Mouse (Mus musculus): Measurements from ENCODE around the gene Iqgap2. TPM values are rescaled to one million over a fixed set of nuclear protein-coding genes. Genes with fewer than 3 reads are reported as not detected.
A peak's percentile ranks its signal among the peaks of the same experiment; 100 is the strongest.

Iqgap2 gene
- polyA plus RNA-seq, 1 experiment from 2014 or later: 3.8 TPM

DNA sequence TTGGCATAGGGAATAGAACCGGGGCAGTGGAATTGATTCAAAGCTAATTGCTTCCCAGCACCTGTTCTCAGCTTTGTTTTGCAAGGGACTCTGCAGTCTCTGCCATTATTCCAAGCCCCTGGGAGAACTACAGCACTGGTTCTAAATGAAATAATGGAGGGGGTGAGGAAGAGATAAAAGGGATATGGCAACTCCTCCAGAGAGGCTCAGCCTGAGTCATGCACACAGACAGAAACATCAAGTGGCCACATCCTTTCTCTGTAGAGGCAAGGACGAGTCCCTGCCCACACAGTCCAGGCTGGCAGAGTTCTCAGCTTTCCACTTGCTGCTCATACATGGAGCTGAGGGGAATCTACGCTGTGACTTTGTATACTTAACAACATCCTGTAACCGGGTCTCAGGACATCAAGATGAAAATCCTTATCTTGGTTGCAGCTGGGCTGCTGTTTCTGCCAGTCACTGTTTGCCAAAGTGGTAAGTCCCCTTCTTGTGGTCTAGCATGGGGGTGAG, 195.0 kb downstream of the Iqgap2 start, which contains the start of gene F2rl2:
F2rl2 (plus strand) TSS at position 200 of the 510 bp plus-strand sequence.
- WGBS: 55% methylated on average over 4 of the region's 4 CpGs

DNA sequence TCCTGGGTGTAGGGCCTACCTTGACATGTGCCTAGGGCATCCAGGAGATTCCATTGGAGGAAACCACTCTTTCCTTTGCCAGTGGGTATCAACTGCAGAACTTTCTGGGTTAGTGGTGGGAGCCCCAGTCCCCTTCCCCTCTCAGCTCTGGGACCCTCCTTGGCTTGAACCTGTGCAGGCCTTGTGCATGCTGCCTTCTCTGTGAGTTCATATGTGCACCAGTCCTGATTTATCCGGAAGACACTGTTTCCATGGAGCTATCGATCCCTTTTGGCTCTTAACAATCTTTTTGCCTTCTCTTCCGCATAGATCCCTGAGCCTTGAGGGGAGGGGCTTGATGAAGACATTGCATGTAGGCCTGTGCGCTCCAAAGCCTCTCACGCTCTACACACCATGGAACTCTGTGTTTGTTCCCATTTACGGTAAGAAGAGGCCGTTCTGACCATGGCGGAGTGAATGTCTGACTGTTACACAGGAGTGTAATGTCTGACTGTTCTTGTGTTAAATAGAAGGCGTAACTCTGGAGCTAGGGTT, 195.5 kb downstream of the Iqgap2 start:
- H3K4me3 ChIP-seq (replicated peaks; ENCODE audit: low read length): no peak overlapping the region
- H3K27ac ChIP-seq: 0 out of 2 replicates have a peak overlapping the region, but pooled peaks have one; percentile 14
- ATAC-seq (ENCODE audit: low FRiP score) (no peak), DNase-seq (ENCODE audit: low spot score) (no peak)
- H3K9me3 ChIP-seq (ENCODE audit: control insufficient read depth, low read length): no peaks in the 10 kb centered on the region
- H3K9ac ChIP-seq: no peak overlapping the region
- 80% methylated on average over 9 of the region's 9 CpGs for WGBS
- no peaks in the 10 kb centered on the region for H3K27me3 ChIP-seq (ENCODE audit: control insufficient read depth, insufficient read depth, low read length)
- H3K4me2 ChIP-seq (replicated peaks): no peak overlapping the region
- H3K36me3 ChIP-seq (replicated peaks; ENCODE audit: control insufficient read depth, insufficient read depth): no peaks in the 10 kb centered on the region
- H3K4me1 ChIP-seq (replicated peaks; ENCODE audit: control insufficient read depth, insufficient read depth, low read length): no peaks in the 10 kb centered on the region

More for the DNA sequence above, 195.0 kb downstream of the Iqgap2 start, which contains the start of gene F2rl2:
- Histone ChIP-seq H3K9me3 (ENCODE audit: control insufficient read depth, low read length) (no peaks in the 10 kb centered on the region), H3K27me3 (ENCODE audit: control insufficient read depth, insufficient read depth, low read length) (no peaks in the 10 kb centered on the region), H3K36me3 (replicated peaks; ENCODE audit: control insufficient read depth, insufficient read depth) (no peaks in the 10 kb centered on the region), H3K4me3 (replicated peaks; ENCODE audit: low read length) (no peak within 1 kb of the TSS), H3K4me2 (replicated peaks) (no peak within 1 kb of the TSS), H3K9ac (no peak within 1 kb of the TSS), H3K4me1 (replicated peaks; ENCODE audit: control insufficient read depth, insufficient read depth, low read length) (no peaks in the 10 kb centered on the region), H3K27ac (0 out of 2 replicates have a peak within 1 kb of the TSS, but pooled peaks have one; percentile 14)
- ATAC-seq (ENCODE audit: low FRiP score): no peak
- no peak for DNase-seq (ENCODE audit: low spot score)

DNA sequence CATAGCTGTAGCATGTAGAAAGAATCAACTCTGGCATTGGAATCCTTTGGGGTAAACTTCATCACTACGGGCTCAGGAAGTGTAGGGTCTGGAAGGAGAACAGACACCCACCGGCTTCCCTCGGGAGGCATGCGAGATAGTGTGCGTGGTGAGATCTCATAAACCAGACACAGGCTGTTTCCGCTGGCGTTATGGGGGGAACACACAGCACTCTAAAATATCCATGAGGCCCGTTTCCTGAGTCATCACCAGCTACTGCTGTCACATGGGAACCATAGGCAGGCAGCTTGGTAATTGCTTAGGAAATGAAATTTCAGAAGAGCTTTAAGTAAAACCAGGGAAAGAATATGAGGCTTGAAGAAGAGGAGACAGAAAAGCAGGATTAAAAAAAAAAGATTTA, 199.5 kb downstream of the Iqgap2 start:
- no peaks in the 10 kb centered on the region for H3K36me3 ChIP-seq (replicated peaks; ENCODE audit: control insufficient read depth, insufficient read depth)
- no peaks in the 10 kb centered on the region for H3K4me1 ChIP-seq (replicated peaks; ENCODE audit: control insufficient read depth, insufficient read depth, low read length)
- H3K9ac ChIP-seq: no peak overlapping the region
- ATAC-seq (ENCODE audit: low FRiP score) (no peak), DNase-seq (ENCODE audit: low spot score) (no peak)
- no peak overlapping the region for H3K27ac ChIP-seq
- no peak overlapping the region for H3K4me2 ChIP-seq (replicated peaks)
- no peaks in the 10 kb centered on the region for H3K27me3 ChIP-seq (ENCODE audit: control insufficient read depth, insufficient read depth, low read length)
- H3K9me3 ChIP-seq (ENCODE audit: control insufficient read depth, low read length): no peaks in the 10 kb centered on the region
- no peak overlapping the region for H3K4me3 ChIP-seq (replicated peaks; ENCODE audit: low read length)
- 78% methylated on average over 8 of the region's 8 CpGs for WGBS

DNA sequence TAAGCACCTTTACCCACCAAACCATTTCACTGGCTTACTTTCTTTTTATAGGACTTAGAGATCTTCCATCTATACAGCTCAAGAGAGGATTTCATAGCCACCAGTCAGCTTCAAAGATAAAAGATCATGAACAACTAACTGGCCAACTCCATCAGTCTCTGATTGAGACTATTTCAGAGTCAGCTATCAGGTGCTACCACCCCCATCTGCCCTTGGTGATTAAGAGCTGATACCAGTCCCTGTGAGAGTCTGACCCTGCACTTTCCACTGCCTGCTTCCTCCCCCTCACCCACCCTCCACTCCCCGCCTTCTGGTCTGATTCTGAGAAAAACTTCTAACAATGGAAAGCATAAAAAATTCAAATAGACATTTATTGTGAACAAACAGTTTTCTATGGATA, 203.1 kb downstream of the Iqgap2 start:
- Histone ChIP-seq H3K9me3 (ENCODE audit: control insufficient read depth, low read length) (no peaks in the 10 kb centered on the region), H3K4me1 (replicated peaks; ENCODE audit: control insufficient read depth, insufficient read depth, low read length) (no peaks in the 10 kb centered on the region), H3K27me3 (ENCODE audit: control insufficient read depth, insufficient read depth, low read length) (no peaks in the 10 kb centered on the region), H3K4me3 (replicated peaks; ENCODE audit: low read length) (no peak overlapping the region), H3K27ac (no peak overlapping the region), H3K9ac (no peak overlapping the region), H3K4me2 (replicated peaks) (no peak overlapping the region), H3K36me3 (replicated peaks; ENCODE audit: control insufficient read depth, insufficient read depth) (no peaks in the 10 kb centered on the region)
- DNase-seq (ENCODE audit: low spot score) (no peak), ATAC-seq (ENCODE audit: low FRiP score) (no peak)
- WGBS: 84% methylated on average over 1 of the region's 1 CpGs

DNA sequence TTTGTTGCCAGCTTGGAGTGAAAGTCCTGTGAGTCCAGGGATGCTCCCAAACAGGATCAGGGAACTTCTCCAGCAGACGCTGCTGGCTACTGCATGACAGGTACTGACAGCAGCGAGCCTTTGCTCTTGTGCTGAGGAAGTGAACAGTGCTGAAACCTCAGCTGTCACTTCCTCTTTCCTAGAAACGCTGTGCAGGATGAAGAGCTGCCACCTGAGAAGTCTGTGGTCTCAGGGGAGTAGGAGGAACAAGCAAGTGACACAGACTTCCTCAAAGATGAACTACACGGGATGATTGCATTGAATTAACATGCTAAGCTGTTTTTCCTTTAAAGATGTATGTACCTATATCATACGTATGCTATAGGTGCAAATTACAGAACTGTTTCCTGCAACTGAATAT, 206.0 kb downstream of the Iqgap2 start:
- ATAC-seq (ENCODE audit: low FRiP score) (no peak), DNase-seq (ENCODE audit: low spot score) (no peak)
- Histone ChIP-seq H3K9me3 (ENCODE audit: control insufficient read depth, low read length) (no peaks in the 10 kb centered on the region), H3K36me3 (replicated peaks; ENCODE audit: control insufficient read depth, insufficient read depth) (no peaks in the 10 kb centered on the region), H3K9ac (no peak overlapping the region), H3K27ac (no peak overlapping the region), H3K4me1 (replicated peaks; ENCODE audit: control insufficient read depth, insufficient read depth, low read length) (no peaks in the 10 kb centered on the region), H3K4me2 (replicated peaks) (no peak overlapping the region), H3K4me3 (replicated peaks; ENCODE audit: low read length) (no peak overlapping the region), H3K27me3 (ENCODE audit: control insufficient read depth, insufficient read depth, low read length) (no peaks in the 10 kb centered on the region)
- 86% methylated on average over 5 of the region's 5 CpGs for WGBS

DNA sequence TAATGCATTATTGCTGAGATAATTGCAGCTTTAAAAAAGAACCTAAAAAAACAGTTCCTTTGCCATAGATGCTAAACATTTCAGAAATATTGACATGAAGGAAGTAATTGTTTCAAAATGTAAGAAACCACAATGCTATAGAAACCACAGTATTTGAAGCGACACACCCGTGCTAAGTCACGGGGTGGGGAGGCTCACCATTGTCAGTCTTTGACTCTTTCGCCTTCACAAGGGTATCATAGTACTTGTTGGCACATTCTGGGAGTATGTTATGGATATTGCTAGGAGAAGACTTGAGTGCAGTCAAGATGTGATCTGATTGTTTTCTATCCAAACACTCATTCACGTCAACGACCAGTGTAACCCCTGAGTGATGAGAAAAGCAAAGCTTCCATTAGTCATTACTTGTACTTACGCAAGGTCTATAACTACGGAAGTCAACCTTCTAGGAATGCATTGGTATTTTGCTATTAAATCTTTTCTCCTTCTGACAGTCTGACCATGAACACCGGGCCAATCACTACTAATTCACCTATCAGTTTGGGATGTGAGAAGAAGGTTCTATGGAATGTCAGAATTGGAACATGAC, 207.0 kb downstream of the Iqgap2 start:
- no peak for DNase-seq (ENCODE audit: low spot score)
- Histone ChIP-seq H3K4me1 (replicated peaks; ENCODE audit: control insufficient read depth, insufficient read depth, low read length) (no peaks in the 10 kb centered on the region), H3K9me3 (ENCODE audit: control insufficient read depth, low read length) (no peaks in the 10 kb centered on the region), H3K27ac (no peak overlapping the region), H3K4me2 (replicated peaks) (no peak overlapping the region), H3K36me3 (replicated peaks; ENCODE audit: control insufficient read depth, insufficient read depth) (no peaks in the 10 kb centered on the region), H3K27me3 (ENCODE audit: control insufficient read depth, insufficient read depth, low read length) (no peaks in the 10 kb centered on the region), H3K4me3 (replicated peaks; ENCODE audit: low read length) (no peak overlapping the region), H3K9ac (no peak overlapping the region)
- WGBS: 95% methylated on average over 9 of the region's 9 CpGs
- ATAC-seq (ENCODE audit: low FRiP score): no peak

DNA sequence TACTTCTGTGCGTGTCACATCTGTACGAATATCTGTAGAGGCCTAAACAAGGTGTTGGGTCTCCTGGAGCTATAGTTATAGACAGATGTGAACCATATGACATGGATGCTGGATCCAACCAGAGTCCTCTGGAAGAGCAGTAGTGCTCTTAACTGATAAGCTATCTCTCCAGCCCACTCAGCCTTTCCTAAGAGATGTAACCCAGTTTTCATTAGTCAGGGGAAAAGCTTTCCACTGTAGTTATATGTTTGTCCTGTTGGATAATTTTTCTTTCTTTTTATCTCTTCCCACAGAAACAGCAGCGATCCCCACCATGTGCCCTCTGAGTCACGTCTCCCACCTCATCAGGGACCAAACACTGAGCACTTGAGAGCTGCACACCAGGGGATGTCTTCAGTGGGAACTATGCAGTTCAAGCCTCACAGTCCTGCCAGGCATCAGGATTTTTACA, 212.2 kb downstream of the Iqgap2 start:
- WGBS: 80% methylated on average over 4 of the region's 4 CpGs
- no peak for ATAC-seq (ENCODE audit: low FRiP score)

DNA sequence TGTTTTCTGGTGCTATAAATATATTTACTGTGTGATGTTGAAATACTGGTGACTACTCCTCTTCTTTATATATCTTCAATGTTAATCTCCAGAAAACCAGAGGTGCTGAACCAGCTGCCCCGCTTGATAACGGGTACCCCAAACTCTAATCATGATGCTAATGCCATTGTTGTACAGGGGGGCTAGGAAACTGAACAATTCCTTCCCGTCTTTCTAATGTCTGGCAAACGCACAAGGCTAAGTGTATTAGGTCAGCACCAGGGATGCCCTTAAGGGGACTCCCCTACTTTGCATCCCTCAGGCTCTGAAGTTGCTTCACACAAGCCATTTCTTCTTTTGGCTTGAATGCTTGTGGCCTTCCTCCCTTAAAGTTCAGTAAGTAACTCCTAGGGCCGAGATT, 212.6 kb downstream of the Iqgap2 start:
- no peak for DNase-seq (ENCODE audit: low spot score)
- no peaks in the 10 kb centered on the region for H3K36me3 ChIP-seq (replicated peaks; ENCODE audit: control insufficient read depth, insufficient read depth)

More for the DNA sequence above, 212.2 kb downstream of the Iqgap2 start:
- no peak overlapping the region for H3K9ac ChIP-seq
- no peaks in the 10 kb centered on the region for H3K36me3 ChIP-seq (replicated peaks; ENCODE audit: control insufficient read depth, insufficient read depth)
- H3K4me2 ChIP-seq (replicated peaks): no peak overlapping the region
- no peak overlapping the region for H3K27ac ChIP-seq
- no peaks in the 10 kb centered on the region for H3K27me3 ChIP-seq (ENCODE audit: control insufficient read depth, insufficient read depth, low read length)
- no peaks in the 10 kb centered on the region for H3K4me1 ChIP-seq (replicated peaks; ENCODE audit: control insufficient read depth, insufficient read depth, low read length)
- DNase-seq (ENCODE audit: low spot score): no peak
- no peaks in the 10 kb centered on the region for H3K9me3 ChIP-seq (ENCODE audit: control insufficient read depth, low read length)
- H3K4me3 ChIP-seq (replicated peaks; ENCODE audit: low read length): no peak overlapping the region

DNA sequence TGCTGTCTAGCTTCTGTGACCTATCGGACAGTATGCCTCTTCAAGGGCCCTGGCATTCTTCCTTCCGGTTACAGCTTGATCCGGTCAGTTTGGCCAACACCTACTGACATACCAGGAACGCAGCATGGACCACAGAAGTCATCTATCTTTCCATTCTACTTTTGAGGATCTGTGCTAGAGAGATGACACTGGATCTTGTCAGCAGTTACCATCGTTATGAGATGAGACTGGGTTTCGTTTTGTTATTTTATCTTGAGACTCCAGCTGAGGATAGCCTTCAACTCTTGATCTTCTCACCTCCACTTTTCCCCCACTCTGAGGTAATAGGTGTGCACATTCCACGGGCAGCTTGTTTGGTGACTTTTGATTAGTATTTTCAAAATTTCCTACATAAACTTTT, 219.3 kb downstream of the Iqgap2 start:
- WGBS: 90% methylated on average over 7 of the region's 7 CpGs
- Histone ChIP-seq H3K9me3 (ENCODE audit: control insufficient read depth, low read length) (no peaks in the 10 kb centered on the region), H3K9ac (no peak overlapping the region), H3K4me3 (replicated peaks; ENCODE audit: low read length) (no peak overlapping the region), H3K27me3 (ENCODE audit: control insufficient read depth, insufficient read depth, low read length) (no peaks in the 10 kb centered on the region), H3K4me2 (replicated peaks) (no peak overlapping the region), H3K36me3 (replicated peaks; ENCODE audit: control insufficient read depth, insufficient read depth) (no peaks in the 10 kb centered on the region; the same call in 1 of the 2 replicates), H3K4me1 (replicated peaks; ENCODE audit: control insufficient read depth, insufficient read depth, low read length) (no peaks in the 10 kb centered on the region), H3K27ac (no peak overlapping the region)
- DNase-seq (ENCODE audit: low spot score): no peak
- ATAC-seq (ENCODE audit: low FRiP score): no peak

More for the DNA sequence above, 212.6 kb downstream of the Iqgap2 start:
- no peak for ATAC-seq (ENCODE audit: low FRiP score)
- Histone ChIP-seq H3K4me1 (replicated peaks; ENCODE audit: control insufficient read depth, insufficient read depth, low read length) (no peaks in the 10 kb centered on the region), H3K9me3 (ENCODE audit: control insufficient read depth, low read length) (no peaks in the 10 kb centered on the region), H3K4me3 (replicated peaks; ENCODE audit: low read length) (no peak overlapping the region), H3K27ac (no peak overlapping the region), H3K9ac (no peak overlapping the region), H3K27me3 (ENCODE audit: control insufficient read depth, insufficient read depth, low read length) (no peaks in the 10 kb centered on the region), H3K4me2 (replicated peaks) (no peak overlapping the region)
- WGBS: 95% methylated on average over 5 of the region's 5 CpGs
